Comparison of ENCODE assay signal across 27 mouse cellular contexts in the genomic region with DNA sequence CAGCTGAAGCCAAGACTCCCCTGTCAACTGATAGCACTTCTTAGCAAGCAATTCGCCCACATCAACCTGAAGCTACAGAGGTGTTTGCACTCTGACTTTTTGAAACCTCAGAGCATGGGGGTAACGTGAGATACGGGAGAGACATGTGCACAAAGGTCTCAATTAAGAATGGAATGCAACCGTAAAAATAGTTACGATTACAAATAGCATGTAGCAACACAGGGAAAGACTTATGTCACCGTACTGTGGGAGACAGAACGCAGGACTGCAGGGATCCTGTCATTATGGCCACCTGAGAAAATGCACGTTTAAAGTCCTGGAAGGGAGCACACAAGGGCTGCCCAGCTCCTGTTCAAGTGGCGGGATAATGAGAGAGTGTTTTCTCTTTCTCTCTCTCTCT.
"Had no signal": no experiment of that assay in that cellular context is flagged by ENCODE, and none has a peak within 500 bp of the region (broad histone marks: within the 10 kb centered on the region; RNA-seq: fewer than 3 reads in every experiment).

No protein-coding gene starts in this region.

- DNase-seq: forebrain, postnatal 0 days; gastrocnemius, adult 2 months; gastrocnemius, postnatal 10 days; gastrocnemius, postnatal 25 days; heart, postnatal 10 days; kidney, adult 18-20 months; kidney, adult 8-10 months; kidney, postnatal 10 days; kidney, postnatal 25 days; kidney, postnatal 4 days; liver; liver, embryonic 13.5 days had no signal

- H3K27ac ChIP-seq: forebrain, embryonic 15.5 days; gastrocnemius, adult 2 months; heart, embryonic 10.5 days; hindbrain, embryonic 10.5 days; hindbrain, embryonic 12.5 days; hindbrain, embryonic 14.5 days; intestine, embryonic 15.5 days; layer of hippocampus, adult 2 months; left cerebral cortex, adult 2 months; limb, embryonic 10.5 days; limb, embryonic 12.5 days; liver, embryonic 13.5 days; liver, embryonic 15.5 days had no signal

- H3K9me3 ChIP-seq: forebrain, embryonic 15.5 days; heart, embryonic 10.5 days; hindbrain, embryonic 10.5 days; hindbrain, embryonic 12.5 days; intestine, embryonic 15.5 days; limb, embryonic 10.5 days; limb, embryonic 12.5 days; liver, embryonic 13.5 days; liver, embryonic 15.5 days had no signal

- H3K36me3 ChIP-seq: forebrain, embryonic 15.5 days; heart, embryonic 10.5 days; hindbrain, embryonic 10.5 days; hindbrain, embryonic 12.5 days; intestine, embryonic 15.5 days; limb, embryonic 10.5 days; limb, embryonic 12.5 days; liver, embryonic 13.5 days; liver, embryonic 15.5 days had no signal

- H3K4me1 ChIP-seq: liver, embryonic 13.5 days; liver, embryonic 15.5 days had no signal

- H3K27me3 ChIP-seq: forebrain, embryonic 15.5 days; hindbrain, embryonic 12.5 days; intestine, embryonic 15.5 days; limb, embryonic 12.5 days; liver, embryonic 13.5 days; liver, embryonic 15.5 days had no signal

- ATAC-seq: forebrain, embryonic 15.5 days; forebrain, postnatal 0 days; hindbrain, embryonic 16.5 days; inflammation-experienced regulatory T-cells, adult 6 months; intestine, embryonic 15.5 days; intestine, postnatal 0 days had no signal

- H3K9ac ChIP-seq: forebrain, embryonic 15.5 days; forebrain, postnatal 0 days; hindbrain, embryonic 12.5 days; hindbrain, embryonic 14.5 days; intestine, embryonic 15.5 days; limb, embryonic 12.5 days; liver, embryonic 13.5 days; liver, embryonic 15.5 days had no signal

- H3K4me3 ChIP-seq: forebrain, embryonic 15.5 days; gastrocnemius, adult 2 months; heart, embryonic 10.5 days; hindbrain, embryonic 10.5 days; hindbrain, embryonic 12.5 days; intestine, embryonic 15.5 days; layer of hippocampus, adult 2 months; left cerebral cortex, adult 2 months; limb, embryonic 10.5 days; limb, embryonic 12.5 days; liver, embryonic 13.5 days; liver, embryonic 15.5 days had no signal

- H3K4me2 ChIP-seq: forebrain, embryonic 15.5 days; hindbrain, embryonic 12.5 days; hindbrain, embryonic 14.5 days; intestine, embryonic 15.5 days; limb, embryonic 12.5 days; liver, embryonic 11.5 days; liver, embryonic 13.5 days; liver, embryonic 15.5 days had no signal
